Mouse (Mus musculus) kidney, postnatal 4 days (tissue): Measurements from ENCODE around the gene Coro1b.
"Not testable (repeated sequence)": the region's sequence is repeated elsewhere in the genome, so short reads cannot be mapped to it uniquely, and the experiment has no call there.

ENCODE experiments used
- DNase-seq, 2 experiments: peaks; one replicate each; pipeline ENCODE4 v3.0.0; 2021; ENCODE audit warnings: mixed read lengths in 2 of 2

Gene Coro1b

DNA sequence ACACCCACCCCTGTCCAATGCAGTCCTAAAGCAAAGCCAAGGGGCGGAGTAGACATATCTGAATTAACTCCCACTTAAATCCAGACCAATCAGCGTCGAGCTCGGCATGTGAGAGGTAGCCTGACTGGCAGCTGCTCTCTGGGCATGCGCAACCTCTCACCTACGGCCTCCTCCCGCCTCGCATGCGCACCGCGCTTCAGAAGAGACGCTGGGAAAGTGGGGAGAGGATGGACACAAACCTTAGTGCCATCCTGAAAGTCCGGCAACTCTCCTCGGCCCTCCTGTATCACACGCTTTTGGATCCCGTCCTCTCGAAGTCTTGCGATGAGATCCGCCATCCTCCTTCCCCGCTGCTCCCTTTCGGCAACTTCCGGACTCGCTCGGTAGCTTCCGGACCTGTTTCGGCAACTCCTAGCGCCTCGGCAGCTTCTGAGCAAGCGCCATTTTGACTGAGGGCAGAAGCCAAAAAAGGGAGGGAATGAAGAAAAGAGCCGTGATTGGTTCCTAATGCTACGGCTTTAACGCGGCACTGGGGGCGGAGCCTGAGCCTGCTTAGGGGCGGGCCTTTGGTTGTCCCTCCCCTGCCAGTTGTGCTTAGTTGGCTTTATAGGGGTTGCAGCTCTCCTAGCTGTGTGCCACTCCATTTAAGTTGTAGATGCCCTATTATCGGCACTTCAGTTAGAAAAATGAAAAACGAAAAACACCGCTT lies 27.2 kb upstream of the Coro1b start:
- DNase-seq = peak; percentile 99

DNA sequence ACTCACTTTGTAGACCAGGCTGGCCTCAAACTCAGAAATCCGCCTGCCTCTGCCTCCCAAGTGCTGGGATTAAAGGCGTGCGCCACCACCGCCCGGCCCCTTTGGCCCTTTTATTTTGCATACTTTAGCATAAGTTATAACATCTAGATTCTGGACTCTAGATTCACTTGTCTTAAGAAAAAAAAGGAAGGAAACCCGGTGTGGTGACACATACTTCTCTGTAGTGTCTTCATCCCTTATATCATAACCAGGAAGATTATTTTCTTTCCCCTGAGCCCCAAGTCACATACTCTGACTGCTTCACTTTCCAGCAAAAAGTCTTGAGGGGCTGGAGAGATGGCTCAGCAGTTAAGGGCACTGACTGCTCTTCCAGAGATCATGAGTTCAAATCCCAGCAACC lies 26.5 kb upstream of the Coro1b start:
- DNase-seq = not testable (repeated sequence)

DNA sequence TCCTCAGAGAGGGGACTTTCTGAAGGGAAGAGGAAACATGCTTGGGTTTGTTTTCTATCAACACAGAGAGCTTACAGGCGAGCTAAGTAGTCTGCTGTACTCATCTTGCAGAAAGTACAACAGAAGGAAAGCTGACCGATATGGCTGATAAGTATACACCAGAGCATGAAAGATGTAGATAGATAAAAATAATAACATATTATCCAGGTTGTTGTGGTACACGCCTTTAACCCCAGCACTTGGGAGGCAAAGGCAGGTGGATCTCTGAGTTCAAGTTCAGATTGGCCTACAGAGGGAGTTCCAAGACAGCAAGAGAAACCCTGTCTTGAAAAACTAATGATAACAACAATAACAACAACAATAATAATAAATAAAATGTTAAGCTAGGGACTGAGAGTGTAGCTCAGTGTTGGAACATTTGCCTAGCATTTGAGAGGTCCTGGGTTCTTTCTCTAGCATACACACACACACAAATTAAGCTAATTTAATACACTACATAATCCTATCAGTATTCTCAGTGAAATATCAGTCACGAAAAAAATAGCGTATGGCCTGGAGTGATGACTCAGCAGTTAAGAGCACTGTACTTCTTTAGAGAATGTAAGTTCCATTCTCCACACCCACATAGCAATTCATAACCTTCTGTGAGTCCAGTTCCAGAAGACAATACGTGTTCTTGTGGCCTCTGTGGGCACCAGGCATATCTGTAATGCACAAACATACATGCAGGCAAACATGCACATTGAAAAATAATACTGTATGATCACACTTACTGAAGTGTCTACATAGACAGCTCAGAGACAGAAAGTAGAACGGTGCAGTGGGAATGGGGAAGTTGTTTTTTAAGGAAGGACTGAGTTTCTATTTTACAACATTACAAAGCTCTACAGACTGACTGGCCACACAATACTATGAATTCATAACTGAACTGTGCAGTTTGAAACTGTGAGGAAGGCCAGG lies 25.7 kb upstream of the Coro1b start:
- no peak for DNase-seq

DNA sequence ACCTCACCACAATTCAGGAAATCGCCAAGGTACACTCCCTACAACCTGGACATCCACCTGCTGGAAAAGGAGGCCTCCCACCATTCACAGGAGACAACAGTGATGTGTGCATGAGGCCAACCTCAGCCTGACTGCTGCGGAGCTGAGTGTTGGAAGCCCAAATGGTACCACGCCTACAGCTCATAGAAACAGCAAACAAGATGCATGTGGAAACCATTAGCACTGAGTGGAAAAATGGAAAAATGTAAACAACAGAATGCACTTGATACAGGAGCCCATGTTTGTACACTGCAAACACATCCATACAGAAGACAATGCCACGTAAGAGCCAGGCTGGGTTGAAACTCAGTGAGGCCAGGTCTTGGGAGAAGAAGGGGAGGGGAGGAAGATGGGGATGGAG lies 24.0 kb upstream of the Coro1b start:
- no peak for DNase-seq

DNA sequence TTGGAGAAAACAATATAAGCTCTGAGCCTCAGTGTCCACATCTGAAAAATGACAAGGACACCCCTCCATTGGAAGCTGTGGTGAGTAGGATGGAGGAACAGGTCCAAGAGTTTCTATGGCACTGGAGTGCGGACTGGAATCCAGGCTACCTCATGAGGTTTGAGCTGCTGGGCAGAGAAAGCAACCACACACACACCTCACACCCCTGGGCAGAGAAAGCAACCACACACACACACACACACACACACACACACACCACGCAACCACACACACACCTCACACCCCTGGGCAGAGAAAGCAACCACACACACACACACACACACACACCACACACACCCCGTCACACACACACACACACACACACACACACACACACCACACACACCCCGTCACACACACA lies 23.2 kb upstream of the Coro1b start:
- not testable (repeated sequence) for DNase-seq

DNA sequence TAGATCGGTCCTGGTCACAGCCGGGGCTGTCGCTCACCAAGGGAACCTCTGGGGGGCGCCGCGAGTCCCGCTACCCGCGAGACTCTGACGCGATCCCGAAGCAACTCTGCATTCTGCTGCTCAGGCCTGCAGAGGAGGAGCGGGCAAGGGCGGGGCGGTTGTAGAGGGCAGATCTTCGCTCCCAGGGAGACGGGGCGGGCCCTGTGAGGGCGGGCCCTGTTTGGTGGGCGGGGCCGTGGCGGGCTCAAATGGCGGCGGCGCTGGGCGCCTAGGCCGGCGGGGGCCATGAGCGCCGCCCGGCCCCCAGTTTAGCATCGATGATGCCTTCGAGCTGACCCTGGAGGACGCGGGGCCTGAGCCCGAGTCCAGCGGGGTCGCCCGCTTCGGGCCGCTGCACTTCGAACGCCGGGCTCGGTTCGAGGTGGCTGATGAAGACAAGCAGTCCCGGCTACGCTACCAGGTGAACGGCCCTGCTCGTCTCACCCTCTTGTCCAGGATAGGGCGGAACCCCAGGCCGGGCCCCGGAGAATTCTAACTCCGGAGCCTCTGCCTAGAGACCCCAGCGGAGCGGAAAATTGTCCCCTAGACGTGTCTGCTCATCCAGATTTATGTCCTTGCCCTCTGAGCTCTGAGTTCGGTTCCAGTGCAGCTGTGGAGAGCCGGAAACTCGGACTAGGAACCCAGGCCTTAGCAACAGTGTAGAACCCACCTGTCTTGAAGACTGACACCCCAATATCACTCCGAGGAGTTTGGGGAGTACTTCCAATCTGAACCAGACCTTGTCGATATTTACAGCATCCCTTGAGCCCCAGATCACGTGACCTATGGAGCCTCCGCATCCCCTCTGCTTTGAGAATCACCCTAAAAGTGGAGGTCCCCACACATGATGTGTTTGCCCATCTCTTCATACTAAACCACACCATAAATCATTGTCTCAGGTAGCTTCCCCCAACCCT lies 22.4 kb upstream of the Coro1b start, which contains the start of gene Aip:
Gene Aip (minus strand): TSS at position 118 of the 956 bp plus-strand sequence.
- peak; percentile 99 to 100 for DNase-seq

DNA sequence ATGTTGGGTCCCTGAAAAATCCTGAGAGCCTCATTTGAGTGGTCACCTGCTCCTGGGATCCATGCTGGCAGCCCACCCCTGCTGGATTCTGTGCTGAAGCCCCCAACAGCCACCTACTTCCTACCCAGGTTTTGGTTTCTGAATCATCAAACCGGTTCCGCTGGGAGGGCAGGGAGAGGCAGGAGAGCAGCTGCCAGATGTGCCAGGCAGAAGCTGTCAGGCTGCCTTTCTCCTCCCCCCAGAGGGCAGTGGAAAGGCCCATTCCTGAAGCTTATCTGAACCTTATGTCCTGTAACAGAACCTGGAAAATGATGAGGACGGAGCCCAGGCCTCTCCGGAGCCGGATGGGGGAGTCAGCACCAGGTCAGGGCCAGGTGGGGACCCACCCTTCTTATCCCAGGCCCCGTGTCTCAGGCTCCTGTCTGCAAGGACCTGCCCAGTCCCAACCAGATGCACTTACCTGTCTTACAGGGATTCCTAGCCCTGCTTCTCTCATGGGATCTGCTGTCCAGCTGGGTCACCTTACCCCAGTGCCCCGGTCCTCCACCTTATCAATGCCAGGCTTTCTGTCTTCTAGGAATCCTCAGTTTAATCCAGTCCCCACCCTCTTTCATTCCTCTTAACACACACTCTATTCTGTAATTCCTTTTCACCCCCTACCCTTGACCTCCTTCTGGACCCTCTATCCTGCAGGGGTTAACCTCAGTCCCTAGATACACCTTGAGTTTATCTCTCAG lies 21.5 kb upstream of the Coro1b start:
- DNase-seq = peak; percentile 40 to 48

DNA sequence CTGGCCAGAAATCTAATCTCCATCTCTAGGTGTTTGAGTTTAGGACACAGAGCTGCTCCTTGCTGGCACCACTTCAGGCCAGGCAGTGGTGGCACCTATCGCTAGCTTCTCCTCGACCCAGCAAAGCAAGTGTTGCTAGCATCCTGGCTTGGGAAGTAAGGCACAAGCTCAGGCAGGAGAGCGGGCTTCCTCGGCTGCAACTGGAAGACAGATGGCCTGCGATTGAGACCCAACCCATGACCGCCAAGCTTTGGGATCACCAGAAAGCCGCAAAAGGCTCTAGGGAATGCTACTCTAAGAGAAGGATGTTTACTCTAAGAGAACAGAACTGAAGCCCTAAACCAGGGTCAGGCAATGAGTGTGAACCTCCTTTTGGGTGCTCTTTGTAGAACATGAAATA lies 19.0 kb upstream of the Coro1b start:
- no peak for DNase-seq

DNA sequence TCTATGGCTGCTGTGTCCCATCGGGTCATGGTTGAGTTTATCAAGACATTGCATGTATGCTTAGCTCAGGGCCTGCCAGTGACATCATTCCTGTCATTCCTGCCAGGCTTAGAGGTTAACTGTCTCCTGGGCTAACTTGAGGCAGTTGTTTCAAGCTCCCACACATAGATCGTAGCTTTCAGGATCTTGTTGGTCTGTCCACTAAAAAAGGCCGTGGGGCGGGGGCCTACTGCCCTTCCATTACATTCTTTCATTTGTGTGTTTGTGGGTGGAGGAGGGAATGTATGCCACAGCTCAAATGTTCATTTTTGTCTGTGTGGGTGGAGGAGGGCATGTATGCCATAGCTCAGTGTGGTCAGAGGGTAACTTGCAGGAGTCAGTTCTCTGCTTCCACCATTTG lies 18.3 kb upstream of the Coro1b start:
- no peak for DNase-seq

DNA sequence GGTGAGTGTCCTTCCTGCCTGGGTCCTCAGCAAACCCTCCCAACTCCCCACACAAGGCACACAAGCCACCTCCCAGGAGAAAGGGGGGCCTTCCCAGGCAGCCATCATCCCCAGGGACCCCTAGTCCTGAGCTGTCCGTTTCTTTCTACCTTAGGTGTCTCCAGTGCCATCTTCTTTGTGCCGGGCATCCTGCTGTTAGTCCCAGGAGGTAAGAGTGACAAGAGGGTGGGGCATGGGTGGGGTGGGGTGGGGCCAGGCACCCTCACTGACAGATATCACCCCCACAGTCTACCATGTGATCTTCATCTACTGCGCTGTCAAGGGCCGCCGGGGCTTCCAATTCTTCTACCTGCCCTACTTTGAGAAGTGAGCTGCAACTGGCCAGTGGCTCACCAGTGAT lies 17.3 kb upstream of the Coro1b start:
- no peak for DNase-seq

DNA sequence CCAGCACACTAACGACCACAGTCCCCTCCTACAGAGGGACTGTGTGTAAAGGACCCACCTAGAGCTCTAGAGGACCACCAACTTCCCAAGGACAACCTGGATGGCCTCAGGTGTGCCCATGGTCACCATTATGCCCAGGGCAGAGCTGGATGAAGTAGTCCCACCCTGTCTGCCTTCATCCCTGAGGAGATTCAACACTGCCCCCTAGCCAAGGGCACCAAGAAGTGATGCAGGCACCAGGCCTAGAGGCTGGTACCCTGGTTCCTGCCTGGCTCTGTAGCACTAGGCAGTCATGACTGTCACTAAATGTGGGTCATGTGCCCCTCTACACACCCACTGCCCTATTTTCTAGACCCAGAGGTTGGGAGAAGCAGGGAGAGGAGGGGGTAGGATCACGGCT lies 16.7 kb upstream of the Coro1b start:
- DNase-seq = no peak

DNA sequence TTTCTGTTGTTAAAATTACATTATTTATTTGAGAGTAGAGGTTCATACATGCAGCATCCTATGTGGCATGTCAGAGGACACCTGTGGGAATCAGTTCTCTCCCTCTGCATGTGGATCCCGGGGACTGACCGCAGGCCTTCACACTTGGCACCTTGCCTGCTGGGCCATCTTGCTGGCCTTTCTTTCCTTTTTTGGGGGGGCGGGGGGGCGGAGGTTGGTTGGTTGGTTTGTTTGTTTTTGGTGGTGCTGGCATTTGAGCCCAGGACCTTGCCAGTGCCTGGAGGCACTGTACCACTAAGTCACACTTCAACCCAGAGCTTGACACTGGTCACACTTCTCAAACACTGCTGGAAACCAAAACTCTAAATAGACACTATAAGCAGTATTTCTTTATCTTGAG lies 14.1 kb upstream of the Coro1b start:
- no peak for DNase-seq

DNA sequence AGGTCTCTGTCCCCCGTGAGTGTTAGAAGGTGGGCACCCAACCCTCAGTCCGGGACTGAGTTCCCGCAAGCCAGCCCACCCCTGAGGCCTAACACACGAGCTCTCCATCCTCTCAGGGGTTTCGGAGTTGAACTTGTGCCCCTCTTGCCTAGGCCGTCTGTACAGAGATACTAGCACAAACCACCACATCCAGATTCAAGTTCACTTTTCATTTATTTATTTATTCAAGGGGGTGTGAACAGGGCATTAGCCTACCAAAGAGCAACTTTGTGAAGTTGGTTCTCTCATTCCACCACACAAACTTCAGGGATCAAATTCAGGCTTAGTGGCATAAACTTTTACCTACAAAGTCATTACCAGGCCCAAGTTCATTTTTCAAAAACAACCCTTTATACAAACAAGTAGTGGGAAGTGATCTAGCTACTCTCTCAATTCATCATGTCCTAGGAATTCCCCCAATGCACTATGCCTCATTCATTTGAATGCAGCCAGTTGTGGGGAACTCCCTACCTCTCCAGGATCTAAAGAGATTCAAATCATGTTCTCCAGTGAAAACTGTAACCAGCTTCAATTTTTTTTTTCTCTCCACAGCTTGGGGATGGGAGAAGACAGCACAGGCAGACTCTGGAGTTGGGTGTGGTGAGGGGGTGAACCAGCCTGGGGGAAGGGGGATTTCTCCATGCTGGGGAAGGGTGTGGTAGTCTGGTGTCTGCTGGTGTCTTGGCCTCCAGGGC lies 13.0 kb upstream of the Coro1b start:
- not testable (repeated sequence) for DNase-seq

DNA sequence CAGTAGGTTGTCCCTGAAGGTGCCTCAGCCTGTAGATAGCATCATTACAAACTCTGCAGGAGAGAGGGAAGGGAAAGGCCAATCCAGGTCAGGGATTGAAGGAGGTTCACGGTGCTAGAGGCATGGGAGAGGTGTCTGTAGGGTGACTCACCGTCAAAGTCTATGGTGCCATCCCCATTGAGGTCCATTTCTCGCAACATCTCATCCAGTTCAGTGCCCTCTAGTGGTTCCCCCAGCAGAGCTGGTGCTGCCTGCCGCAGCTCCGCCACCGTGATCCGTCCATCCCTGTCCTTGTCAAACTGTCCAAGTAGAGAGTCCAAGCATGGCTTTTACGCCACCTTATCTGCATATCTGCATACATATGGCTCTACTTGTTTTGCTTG lies 12.5 kb upstream of the Coro1b start:
- DNase-seq = not testable (repeated sequence)

DNA sequence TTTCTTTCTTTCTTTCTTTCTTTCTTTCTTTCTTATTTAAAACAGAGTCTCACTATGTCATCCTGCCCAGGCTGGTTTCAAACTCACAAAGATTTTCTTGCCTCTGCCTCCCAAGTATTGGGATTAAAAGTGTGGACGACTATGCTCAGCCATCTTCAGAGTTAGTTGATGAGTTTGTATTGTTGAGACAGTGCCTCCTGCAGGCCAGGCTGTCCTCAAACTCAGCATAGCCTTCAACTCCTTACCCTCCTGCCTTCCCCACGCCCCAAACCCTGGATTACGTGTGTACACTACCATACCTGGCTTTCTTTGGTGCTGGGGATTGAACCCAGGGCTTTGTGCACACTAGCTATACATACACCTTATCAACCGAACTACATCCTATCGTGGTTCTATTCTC lies 12.0 kb upstream of the Coro1b start:
- DNase-seq = no peak

DNA sequence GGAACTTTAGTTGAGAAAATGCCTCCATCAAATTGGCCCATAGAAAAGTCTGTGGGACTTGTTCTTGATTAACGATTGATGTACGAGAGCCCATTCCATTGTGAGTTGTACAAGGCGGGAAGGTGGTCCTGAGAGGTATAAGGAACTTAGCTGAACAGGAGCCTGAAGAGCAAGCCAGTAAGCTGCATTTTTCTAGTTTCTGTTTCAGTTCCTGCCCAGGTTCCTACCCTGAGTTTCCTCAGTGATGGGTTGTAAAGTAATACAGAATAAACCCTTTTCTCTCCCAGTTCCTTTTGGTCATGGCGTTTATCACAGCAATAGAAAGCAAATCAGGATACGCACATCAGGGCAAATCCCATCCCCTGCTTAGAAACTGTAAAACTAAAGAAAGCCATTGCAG lies 10.5 kb upstream of the Coro1b start:
- DNase-seq = no peak

DNA sequence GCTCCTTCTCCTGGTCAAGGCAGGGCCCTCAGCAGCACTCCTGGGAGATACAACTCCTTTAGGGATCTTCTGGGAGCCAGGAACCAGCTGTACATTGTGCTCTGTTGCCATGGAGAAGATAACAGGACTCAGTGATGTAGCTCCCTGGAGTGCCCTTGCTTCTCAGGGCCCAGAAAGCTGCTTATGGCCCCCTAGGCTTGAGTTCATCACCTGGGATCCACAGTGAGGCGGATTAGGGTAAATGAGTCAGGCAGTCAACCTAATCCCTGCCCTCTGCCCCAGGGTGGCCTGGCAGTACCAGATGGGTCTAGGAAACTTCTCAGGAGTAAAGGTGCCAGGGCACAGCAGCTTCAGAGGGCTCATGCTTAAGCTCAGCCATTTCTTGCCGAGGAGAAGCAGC lies 9.0 kb upstream of the Coro1b start, which contains the start of gene Gpr152:
Gene Gpr152 (plus strand): TSS at position 342 of the 400 bp plus-strand sequence.
- no peak for DNase-seq

DNA sequence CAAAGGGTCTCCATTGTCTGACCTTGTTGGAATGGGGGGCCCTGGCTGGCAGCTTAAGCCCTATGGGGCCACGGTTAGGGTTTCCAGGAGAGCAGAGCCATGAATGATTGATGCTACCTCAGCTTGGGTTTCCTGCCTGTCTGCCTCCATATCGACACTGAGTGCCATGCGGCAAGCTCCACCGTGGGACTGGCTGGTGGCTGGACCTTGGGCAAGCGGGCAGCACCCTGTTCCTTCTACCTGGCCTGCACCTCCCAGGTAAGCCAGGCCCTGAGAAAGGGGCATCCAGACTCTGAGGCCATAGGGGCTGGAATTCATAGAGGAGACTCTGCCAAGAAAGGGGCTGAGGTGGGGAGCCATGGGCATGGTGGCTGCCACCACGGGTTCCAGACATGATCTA lies 8.3 kb upstream of the Coro1b start:
- DNase-seq = no peak

DNA sequence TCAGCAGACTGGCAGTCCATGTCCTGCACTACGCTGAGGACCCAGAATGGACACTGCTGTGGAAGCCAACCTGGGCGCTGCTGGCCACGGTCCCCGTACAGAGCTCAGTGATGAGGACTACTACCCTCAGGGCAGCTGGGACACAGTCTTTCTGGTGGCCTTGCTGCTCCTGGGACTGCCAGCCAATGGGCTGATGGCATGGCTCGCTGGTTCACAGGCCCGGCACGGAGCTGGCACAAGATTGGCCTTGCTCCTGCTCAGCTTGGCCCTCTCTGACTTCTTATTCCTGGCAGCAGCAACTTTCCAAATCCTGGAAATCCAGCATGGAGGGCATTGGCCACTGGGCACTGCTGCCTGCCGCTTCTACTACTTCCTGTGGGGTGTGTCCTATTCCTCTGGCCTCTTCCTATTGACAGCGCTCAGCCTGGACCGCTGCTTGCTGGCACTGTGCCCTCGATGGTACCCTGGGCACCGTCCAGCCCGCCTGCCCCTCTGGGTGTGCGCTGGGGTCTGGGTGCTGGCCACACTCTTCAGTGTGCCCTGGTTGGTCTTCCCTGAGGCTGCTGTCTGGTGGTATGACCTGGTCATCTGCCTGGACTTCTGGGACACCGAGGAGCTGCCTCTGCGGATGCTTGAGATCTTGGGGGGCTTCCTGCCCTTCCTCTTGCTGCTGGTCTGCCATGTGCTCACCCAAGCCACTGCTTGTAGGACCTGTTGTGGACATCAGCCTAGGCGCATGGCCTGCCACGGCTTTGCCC lies 5.8 kb upstream of the Coro1b start:
- no peak for DNase-seq

DNA sequence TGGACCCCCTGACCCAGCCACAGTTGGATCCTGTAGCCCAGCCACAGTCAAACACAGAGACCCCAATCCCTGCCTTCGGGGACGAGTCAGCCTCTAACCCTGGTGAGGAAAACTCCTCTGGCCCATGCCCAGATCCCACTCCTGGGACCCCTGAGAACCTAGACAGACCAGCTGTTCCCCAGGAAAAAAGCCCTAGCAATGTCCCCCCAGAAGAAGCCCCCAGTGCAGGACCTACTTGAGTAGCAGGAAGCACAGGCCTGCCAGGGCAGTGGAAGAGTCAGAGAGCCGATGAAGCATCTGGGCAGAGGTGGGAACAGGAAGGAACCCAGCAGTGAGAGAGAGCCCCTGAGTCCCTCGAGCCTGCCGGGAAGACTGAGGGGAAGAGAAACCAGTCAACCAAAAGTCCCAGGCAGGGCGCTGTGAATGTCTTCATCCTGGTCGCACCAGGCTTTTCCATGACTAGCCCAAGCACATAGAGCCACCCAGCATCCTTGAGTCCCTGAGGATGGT lies 4.6 kb upstream of the Coro1b start, which contains the start of gene Cabp4:
Gene Cabp4 (minus strand): TSS at position 275 of the 510 bp plus-strand sequence.
- DNase-seq = no peak
